Mouse (Mus musculus) stomach, embryonic 16.5 days (tissue): Measurements from ENCODE around the gene Suclg2. TPM values are rescaled to one million over a fixed set of nuclear protein-coding genes. Genes with fewer than 3 reads are reported as not detected.
A peak's percentile ranks its signal among the peaks of the same experiment; 100 is the strongest.

Source experiments
- ATAC-seq: fragments of 200-750 bp; cut with Nextera tagmentation; 2 replicates; pipeline ENCODE4 v1.8.0; 2017; ENCODE audit warnings: moderate number of reproducible peaks, moderate TSS enrichment; ENCODE audit not compliant: insufficient read depth, low FRiP score
- H3K27ac ChIP-seq: fragments of 300-500 bp; sonication (generic); 2 replicates; pipeline ENCODE4 v1.5.1; 2014; ENCODE audit warnings: low read length
- H3K27me3 ChIP-seq: fragments of 300-500 bp; sonication (generic); 2 replicates; pipeline ENCODE4 v1.6.1; 2014; ENCODE audit warnings: low read length, control low read depth, mixed read lengths; ENCODE audit not compliant: control insufficient read depth, insufficient read depth
- H3K36me3 ChIP-seq: fragments of 300-500 bp; sonication (generic); 2 replicates; pipeline ENCODE4 v1.6.1; 2014; ENCODE audit warnings: low read length; ENCODE audit not compliant: control insufficient read depth, insufficient read depth
- H3K4me1 ChIP-seq: fragments of 300-500 bp; sonication (generic); 2 replicates; pipeline ENCODE4 v1.6.1; 2014; ENCODE audit warnings: low read length, control low read depth, mixed read lengths; ENCODE audit not compliant: control insufficient read depth, insufficient read depth
- H3K4me2 ChIP-seq: fragments of 300-500 bp; sonication (generic); 2 replicates; pipeline ENCODE4 v1.6.1; 2014; ENCODE audit warnings: low read depth, low read length, mixed read lengths
- H3K4me3 ChIP-seq: fragments of 300-500 bp; sonication (generic); replicated peaks from 2 replicates; pipeline ENCODE4 v1.5.1; 2014; ENCODE audit warnings: mild to moderate bottlenecking, low read length
- H3K9ac ChIP-seq: fragments of 300-500 bp; sonication (generic); 2 replicates; pipeline ENCODE4 v1.6.1; 2014; ENCODE audit warnings: low read length
- H3K9me3 ChIP-seq: fragments of 300-500 bp; sonication (generic); replicated peaks from 2 replicates; pipeline ENCODE4 v1.6.1; 2016; ENCODE audit warnings: low read length, control low read depth; ENCODE audit not compliant: control insufficient read depth
- WGBS: fragments of 180-500 bp; shearing (Covaris S2); extraction: QIAGEN DNeasy Blood & Tissue Kit; methylation state at CpG from one replicate; pipeline ENCODE4 v1.1.7; 2014; 5-methylcytosine and 5-hydroxymethylcytosine counted together
- polyA plus RNA-seq: library from polyadenylated mRNA; unstranded; fragments of >200 nt; fragmentation: Nextera tagmentation; extraction: Ambion mirVana; gene quantifications from 2 replicates; pipeline ENCODE4 v1.2.1, GENCODE M21; 2015

The Suclg2 gene
- polyA plus RNA-seq, 1 experiment from 2014 or later = 97.1 TPM

- Histone ChIP-seq H3K4me2 (no peak overlapping the region), H3K9me3 (no peaks in the 10 kb centered on the region), H3K9ac (no peak overlapping the region), H3K4me1 (peaks cover 15% of the 10 kb centered on the region), H3K27ac (no peak overlapping the region), H3K27me3 (no peaks in the 10 kb centered on the region), H3K36me3 (no peaks in the 10 kb centered on the region), H3K4me3 (no peak overlapping the region)
- WGBS = 48% methylated on average over 3 of the region's 3 CpGs
- no peak for ATAC-seq
Observed at GRCm38 (mm10) chr6:95679718-95680117, 38.9 kb downstream of the Suclg2 start.

- H3K4me1 ChIP-seq = peaks cover 19% of the 10 kb centered on the region
- no peak overlapping the region for H3K4me2 ChIP-seq
- no peak for ATAC-seq
- H3K9ac ChIP-seq = no peak overlapping the region
- H3K4me3 ChIP-seq = no peak overlapping the region
- no peak overlapping the region for H3K27ac ChIP-seq
- H3K36me3 ChIP-seq = no peaks in the 10 kb centered on the region
- H3K9me3 ChIP-seq = no peaks in the 10 kb centered on the region
- 49% methylated on average over 3 of the region's 3 CpGs for WGBS
- no peaks in the 10 kb centered on the region for H3K27me3 ChIP-seq
Observed at GRCm38 (mm10) chr6:95679261-95679660, 39.3 kb downstream of the Suclg2 start.

- Histone ChIP-seq H3K4me2 (no peak overlapping the region), H3K9me3 (no peaks in the 10 kb centered on the region), H3K4me1 (peaks cover 17% of the 10 kb centered on the region), H3K9ac (no peak overlapping the region), H3K27me3 (no peaks in the 10 kb centered on the region), H3K27ac (no peak overlapping the region), H3K36me3 (no peaks in the 10 kb centered on the region), H3K4me3 (no peak overlapping the region)
- 94% methylated on average over 2 of the region's 2 CpGs for WGBS
- no peak for ATAC-seq
Observed at GRCm38 (mm10) chr6:95676951-95677350, 41.6 kb downstream of the Suclg2 start.

GRCm38 (mm10) chr6:95676439-95676838, 42.2 kb downstream of the Suclg2 start:
- Histone ChIP-seq H3K4me2 (no peak overlapping the region), H3K36me3 (no peaks in the 10 kb centered on the region), H3K27me3 (no peaks in the 10 kb centered on the region), H3K9me3 (no peaks in the 10 kb centered on the region), H3K4me3 (no peak overlapping the region), H3K9ac (no peak overlapping the region), H3K4me1 (peaks cover 17% of the 10 kb centered on the region), H3K27ac (no peak overlapping the region)
- ATAC-seq = no peak
- 64% methylated on average over 4 of the region's 4 CpGs for WGBS

GRCm38 (mm10) chr6:95675059-95675705, 43.4 kb downstream of the Suclg2 start:
- Histone ChIP-seq H3K27ac (peak overlapping the region; percentile 17; the same call in 1 of the 2 replicates), H3K27me3 (no peaks in the 10 kb centered on the region), H3K4me3 (no peak overlapping the region), H3K4me2 (no peak overlapping the region), H3K9ac (no peak overlapping the region), H3K36me3 (no peaks in the 10 kb centered on the region), H3K4me1 (peaks cover 17% of the 10 kb centered on the region), H3K9me3 (no peaks in the 10 kb centered on the region)
- ATAC-seq = peak; percentile 25; the same call in 1 of the 2 replicates
- WGBS = 22% methylated on average over 6 of the region's 6 CpGs

GRCm38 (mm10) chr6:95674651-95675050, 43.9 kb downstream of the Suclg2 start:
- Histone ChIP-seq H3K27ac (peak overlapping the region; percentile 12; the same call in 1 of the 2 replicates), H3K4me2 (no peak overlapping the region), H3K4me3 (no peak overlapping the region), H3K4me1 (peaks cover 17% of the 10 kb centered on the region), H3K36me3 (no peaks in the 10 kb centered on the region), H3K9me3 (no peaks in the 10 kb centered on the region), H3K9ac (no peak overlapping the region), H3K27me3 (no peaks in the 10 kb centered on the region)
- ATAC-seq = no peak
- WGBS = 11% methylated on average over 1 of the region's 1 CpGs

- 64% methylated on average over 3 of the region's 3 CpGs for WGBS
- no peaks in the 10 kb centered on the region for H3K27me3 ChIP-seq
- H3K9ac ChIP-seq = no peak overlapping the region
- H3K36me3 ChIP-seq = no peaks in the 10 kb centered on the region
- no peak overlapping the region for H3K4me2 ChIP-seq
- no peak for ATAC-seq
- no peak overlapping the region for H3K4me3 ChIP-seq
- H3K4me1 ChIP-seq = peaks cover under 1% of the 10 kb centered on the region
- H3K9me3 ChIP-seq = no peaks in the 10 kb centered on the region
- no peak overlapping the region for H3K27ac ChIP-seq
Observed at GRCm38 (mm10) chr6:95669335-95669729, 49.3 kb downstream of the Suclg2 start.

- H3K4me3 ChIP-seq = no peak overlapping the region
- H3K27me3 ChIP-seq = no peaks in the 10 kb centered on the region
- H3K9ac ChIP-seq = no peak overlapping the region
- H3K4me2 ChIP-seq = no peak overlapping the region
- H3K27ac ChIP-seq = no peak overlapping the region
- H3K36me3 ChIP-seq = no peaks in the 10 kb centered on the region
- ATAC-seq = no peak
- H3K4me1 ChIP-seq = no peaks in the 10 kb centered on the region
- H3K9me3 ChIP-seq = no peaks in the 10 kb centered on the region
- 89% methylated on average over 6 of the region's 6 CpGs for WGBS
Observed at GRCm38 (mm10) chr6:95668629-95669334, 49.8 kb downstream of the Suclg2 start.

GRCm38 (mm10) chr6:95657671-95658070, 60.9 kb downstream of the Suclg2 start:
- H3K4me2 ChIP-seq = no peak overlapping the region
- H3K9ac ChIP-seq = no peak overlapping the region
- H3K36me3 ChIP-seq = 0 out of 2 replicates have a peak, but pooled peaks cover 3% of the 10 kb centered on the region
- 96% methylated on average over 8 of the region's 8 CpGs for WGBS
- no peak for ATAC-seq
- no peaks in the 10 kb centered on the region for H3K27me3 ChIP-seq
- H3K4me1 ChIP-seq = no peaks in the 10 kb centered on the region
- no peak overlapping the region for H3K4me3 ChIP-seq
- H3K27ac ChIP-seq = no peak overlapping the region
- H3K9me3 ChIP-seq = no peaks in the 10 kb centered on the region
